Comparison of ENCODE assay signal across 27 mouse cellular contexts in genomic region chr16:32591521-32591920, GRCm38 (mm10).
"Had no signal": no experiment of that assay in that cellular context is flagged by ENCODE, and none has a peak within 500 bp of the region (broad histone marks: within the 10 kb centered on the region; RNA-seq: fewer than 3 reads in every experiment).

No protein-coding gene starts in this region.

- H3K4me2 ChIP-seq: embryonic facial prominence, embryonic 12.5 days; embryonic facial prominence, embryonic 13.5 days; embryonic facial prominence, embryonic 15.5 days; forebrain, embryonic 12.5 days; forebrain, embryonic 13.5 days; forebrain, embryonic 15.5 days had no signal

- ATAC-seq: forebrain, embryonic 13.5 days; forebrain, embryonic 14.5 days; forebrain, embryonic 15.5 days; forebrain, embryonic 16.5 days; forebrain, postnatal 0 days had no signal

- H3K9me3 ChIP-seq: embryonic facial prominence, embryonic 10.5 days; embryonic facial prominence, embryonic 12.5 days; embryonic facial prominence, embryonic 13.5 days; embryonic facial prominence, embryonic 15.5 days; forebrain, embryonic 10.5 days; forebrain, embryonic 12.5 days; forebrain, embryonic 13.5 days; forebrain, embryonic 15.5 days had no signal

- H3K4me1 ChIP-seq: embryonic facial prominence, embryonic 10.5 days; embryonic facial prominence, embryonic 12.5 days; embryonic facial prominence, embryonic 13.5 days; embryonic facial prominence, embryonic 15.5 days; forebrain, embryonic 12.5 days; forebrain, embryonic 13.5 days; forebrain, embryonic 15.5 days had no signal

- H3K27ac ChIP-seq: embryonic facial prominence, embryonic 10.5 days; embryonic facial prominence, embryonic 12.5 days; embryonic facial prominence, embryonic 13.5 days; embryonic facial prominence, embryonic 15.5 days; forebrain, embryonic 10.5 days; forebrain, embryonic 12.5 days; forebrain, embryonic 13.5 days; forebrain, embryonic 15.5 days; gastrocnemius, adult 2 months; heart, adult 2 months had no signal

- H3K36me3 ChIP-seq: embryonic facial prominence, embryonic 10.5 days; embryonic facial prominence, embryonic 12.5 days; embryonic facial prominence, embryonic 13.5 days; embryonic facial prominence, embryonic 15.5 days; forebrain, embryonic 10.5 days; forebrain, embryonic 12.5 days; forebrain, embryonic 15.5 days had no signal

- H3K9ac ChIP-seq: embryonic facial prominence, embryonic 12.5 days; embryonic facial prominence, embryonic 13.5 days; embryonic facial prominence, embryonic 15.5 days; forebrain, embryonic 12.5 days; forebrain, embryonic 13.5 days; forebrain, embryonic 15.5 days; forebrain, postnatal 0 days had no signal

- H3K27me3 ChIP-seq: embryonic facial prominence, embryonic 12.5 days; embryonic facial prominence, embryonic 13.5 days; embryonic facial prominence, embryonic 15.5 days; forebrain, embryonic 12.5 days; forebrain, embryonic 13.5 days; forebrain, embryonic 15.5 days had no signal

- H3K4me3 ChIP-seq: embryonic facial prominence, embryonic 10.5 days; embryonic facial prominence, embryonic 12.5 days; embryonic facial prominence, embryonic 13.5 days; embryonic facial prominence, embryonic 15.5 days; erythroblast, embryonic 14.5 days; forebrain, embryonic 10.5 days; forebrain, embryonic 12.5 days; forebrain, embryonic 13.5 days; forebrain, embryonic 15.5 days; gastrocnemius, adult 2 months; heart, adult 2 months had no signal

- DNase-seq: cerebellum, adult 8-10 months; cerebellum, adult 9-10 months; cerebellum, adult 9-11 months; cerebellum, postnatal 10 days; cerebellum, postnatal 14 days; cerebellum, postnatal 25 days; cerebellum, postnatal 36 days; embryo, embryonic 11 days; forebrain, postnatal 0 days; gastrocnemius, adult 2 months; gastrocnemius, postnatal 10 days; gastrocnemius, postnatal 14 days; gastrocnemius, postnatal 25 days; gastrocnemius, postnatal 36 days; heart, adult 18-20 months; heart, adult 2 months had no signal
